Mouse (Mus musculus) CH12.LX (cell line): ENCODE data around the gene Dcst1. TPM values are rescaled to one million over a fixed set of nuclear protein-coding genes. Genes with fewer than 3 reads are reported as not detected.

ENCODE experiments used
- DNase-seq: peaks from one replicate; pipeline ENCODE4 v3.0.0-alpha.2; 2013; ENCODE audit errors: extremely low read depth
- H3K27ac ChIP-seq: 2 replicates; pipeline ENCODE4 v1.5.1; 2012; ENCODE audit warnings: low read depth, mild to moderate bottlenecking, control low read depth, moderate library complexity; ENCODE audit not compliant: insufficient read depth
- H3K27me3 ChIP-seq: replicated peaks from 2 replicates; pipeline ENCODE3; 2012; ENCODE audit warnings: inconsistent platforms
- H3K36me3 ChIP-seq, 2 experiments: replicated peaks in 1 of 2; 2 replicates each; pipeline versions ENCODE3 to v1.6.1; 2012; ENCODE audit warnings: inconsistent platforms in 1 of 2, low read length in 1 of 2, mild to moderate bottlenecking in 1 of 2, mixed read lengths in 1 of 2, moderate library complexity in 1 of 2; ENCODE audit not compliant: control insufficient read depth in 1 of 2, insufficient read depth in 1 of 2
- H3K4me1 ChIP-seq, 2 experiments: 2 replicates each; pipeline ENCODE4 v1.6.1; 2012; ENCODE audit warnings: inconsistent platforms in 1 of 2, moderate library complexity in 1 of 2; ENCODE audit not compliant: insufficient read depth in 2 of 2, control insufficient read depth in 1 of 2
- H3K4me2 ChIP-seq: 2 replicates; pipeline ENCODE4 v1.6.1; 2012; ENCODE audit warnings: low read depth, mild to moderate bottlenecking, control low read depth; ENCODE audit not compliant: poor library complexity, insufficient read depth, severe bottlenecking
- H3K4me3 ChIP-seq, 3 experiments: fragments of 150-350 bp in 1 of 3; sonication (generic) in 1 of 3; replicated peaks in 1 of 3; 2 replicates each; pipeline versions ENCODE3 to v1.5.1; 2011 to 2012; ENCODE audit warnings: low read depth in 2 of 3, low read length in 2 of 3, mild to moderate bottlenecking in 2 of 3, moderate library complexity in 2 of 3, control low read depth in 1 of 3, improper control_type of control experiment in 1 of 3, inconsistent platforms in 1 of 3, mixed read lengths in 1 of 3; ENCODE audit not compliant: poor library complexity in 1 of 3
- H3K79me2 ChIP-seq: replicated peaks from 2 replicates; pipeline ENCODE4 v1.6.1; 2012; ENCODE audit warnings: mild to moderate bottlenecking, moderate library complexity; ENCODE audit not compliant: control insufficient read depth, poor library complexity, insufficient read depth, severe bottlenecking; ENCODE audit errors: extremely low read depth
- H3K9ac ChIP-seq: 2 replicates; pipeline ENCODE4 v1.6.1; 2012; ENCODE audit warnings: low read depth, mild to moderate bottlenecking, control low read depth, moderate library complexity; ENCODE audit not compliant: insufficient read depth
- H3K9me3 ChIP-seq: replicated peaks from 2 replicates; pipeline ENCODE3; 2012; ENCODE audit warnings: low read length, inconsistent platforms, mixed read lengths
- BHLHE40 ChIP-seq: IDR thresholded peaks from 2 replicates; pipeline ENCODE4 v1.6.1; 2011; ENCODE audit warnings: mild to moderate bottlenecking, low read depth, low read length, improper control_type of control experiment
- CHD1 ChIP-seq: IDR thresholded peaks from 2 replicates; pipeline ENCODE4 v1.6.1; 2012; ENCODE audit warnings: low read depth, low read length, improper control_type of control experiment, inconsistent platforms
- CTCF ChIP-seq, 2 experiments: IDR thresholded peaks in 1 of 2; conservative IDR thresholded peaks in 1 of 2; 2 replicates each; pipeline ENCODE4 v1.5.1; 2011 to 2012; ENCODE audit warnings: low read depth in 2 of 2, low read length in 2 of 2, improper control_type of control experiment in 1 of 2, inconsistent platforms in 1 of 2, mild to moderate bottlenecking in 1 of 2, moderate library complexity in 1 of 2
- ELF1 ChIP-seq: IDR thresholded peaks from 2 replicates; pipeline ENCODE4 v1.6.1; 2014; ENCODE audit warnings: low read depth, mild to moderate bottlenecking, inconsistent platforms, low read length, improper control_type of control experiment
- EP300 ChIP-seq: IDR thresholded peaks from 2 replicates; pipeline ENCODE4 v1.6.1; 2011; ENCODE audit warnings: low read length, improper control_type of control experiment
- IRF4 ChIP-seq: IDR thresholded peaks from 2 replicates; pipeline ENCODE4 v1.6.1; 2014; ENCODE audit warnings: low read depth, mild to moderate bottlenecking, inconsistent platforms, low read length, improper control_type of control experiment
- MAFK ChIP-seq: IDR thresholded peaks from 2 replicates; pipeline ENCODE4 v1.6.1; 2011; ENCODE audit warnings: low read length, improper control_type of control experiment; ENCODE audit not compliant: insufficient replicate concordance
- MAX ChIP-seq: IDR thresholded peaks from 2 replicates; pipeline ENCODE4 v1.6.1; 2011; ENCODE audit warnings: low read length, improper control_type of control experiment
- POLR2A ChIP-seq: IDR thresholded peaks from 2 replicates; pipeline ENCODE4 v1.6.1; 2011; ENCODE audit warnings: low read depth, mild to moderate bottlenecking, improper control_type of control experiment, low read length
- POLR2AphosphoS2 ChIP-seq: IDR thresholded peaks from 2 replicates; pipeline ENCODE4 v1.6.1; 2011; ENCODE audit warnings: low read depth, low read length, improper control_type of control experiment
- RAD21 ChIP-seq: IDR thresholded peaks from 2 replicates; pipeline ENCODE4 v1.6.1; 2011; ENCODE audit warnings: low read depth, mild to moderate bottlenecking, low read length, improper control_type of control experiment, moderate library complexity
- RCOR1 ChIP-seq: conservative IDR thresholded peaks from 2 replicates; pipeline ENCODE4 v1.6.1; 2012; ENCODE audit warnings: low read depth, mild to moderate bottlenecking, inconsistent platforms, low read length, improper control_type of control experiment
- SIN3A ChIP-seq: IDR thresholded peaks from 2 replicates; pipeline ENCODE4 v1.6.1; 2012; ENCODE audit warnings: low read length, improper control_type of control experiment, inconsistent platforms
- SMC3 ChIP-seq: IDR thresholded peaks from 2 replicates; pipeline ENCODE4 v1.6.1; 2011; ENCODE audit warnings: low read depth, low read length, improper control_type of control experiment
- TCF12 ChIP-seq: IDR thresholded peaks from 2 replicates; pipeline ENCODE4 v1.6.1; 2014; ENCODE audit warnings: low read depth, mild to moderate bottlenecking, inconsistent platforms, low read length, improper control_type of control experiment
- ZC3H11A ChIP-seq: IDR thresholded peaks from 2 replicates; pipeline ENCODE4 v1.6.1; 2012; ENCODE audit warnings: low read depth, mild to moderate bottlenecking, inconsistent platforms, low read length, improper control_type of control experiment
- dilution Hi-C: fragments of 300-500 bp; cut with MboI; formaldehyde crosslinking; loops from 2 replicates; pipeline ENCODE4 v1.14.3; 2020; ENCODE audit warnings: low sequenced_read_pairs; ENCODE audit not compliant: extremely low pct_unique_long_range_greater_than_20kb, extremely low pct_ligation_motif_present
- in situ Hi-C: fragments of 300-500 bp; cut with MboI; formaldehyde crosslinking; loops from 3 replicates; pipeline ENCODE4 v1.14.3; 2019; ENCODE audit warnings: low sequenced_read_pairs, low pct_ligation_motif_present, low pct_unique_long_range_greater_than_20kb, mixed read lengths
- polyA plus RNA-seq: library from polyadenylated mRNA; unstranded; fragments of >175 nt; gene quantifications from 2 replicates; pipeline ENCODE4 v1.2.1, GENCODE M21; 2012; ENCODE audit warnings: low read depth; ENCODE audit not compliant: insufficient read length
- total RNA-seq, 2 experiments: library from RNA; depleted of rRNA; stranded (reverse); fragments of 300-350 nt in 1 of 2; fragments of >200 nt in 1 of 2; gene quantifications; 2 replicates each; pipeline ENCODE4 v1.2.3; 2012 to 2014

Dcst1 gene
- total and polyA plus RNA-seq, 3 experiments = 0.04 to 0.10 TPM; not detected in 1

DNA sequence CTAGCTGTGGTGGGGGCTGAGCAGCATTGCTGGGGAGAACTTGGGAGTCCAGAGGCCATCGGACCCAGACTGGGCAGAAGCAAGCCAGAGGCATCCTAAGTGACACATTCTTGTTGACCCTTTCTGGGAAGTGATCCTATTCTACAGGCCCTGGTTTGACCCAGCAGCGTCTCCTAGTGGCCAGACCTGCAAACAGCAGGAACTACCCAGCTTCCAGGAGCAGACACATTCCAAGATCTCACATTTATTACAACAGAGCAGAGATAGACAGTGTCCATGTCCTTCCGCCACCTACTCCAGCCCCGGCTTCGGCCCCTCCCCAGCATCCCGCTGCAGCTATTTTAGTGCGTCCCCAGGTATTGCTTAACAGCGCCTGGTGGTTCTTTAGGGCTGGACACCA is 25.6 kb downstream of the Dcst1 start:
- peaks cover 19% of the 10 kb centered on the region for H3K27me3 ChIP-seq
- dilution Hi-C loops = no loop called here
- H3K27ac ChIP-seq = no peak overlapping the region
- H3K36me3 ChIP-seq = peaks cover 5 to 52% of the 10 kb centered on the region in 2 experiments
- TF ChIP-seq MAFK (no peak), BHLHE40 (no peak), POLR2A (no peak), IRF4 (peak; percentile 55; the same call in 1 of the 2 replicates), ZC3H11A (peak; percentile 23; the same call in 1 of the 2 replicates), SIN3A (0 out of 2 replicates have a peak, but pooled peaks have one; percentile 33), RCOR1 (no peak), CTCF (conservative IDR thresholded peaks at IDR 0.05 in 1 of 2, IDR thresholded peaks at IDR 0.05 in 1 of 2; ENCODE audit: low read depth in 2 of 2, low read length in 2 of 2) (peak; percentile 91 to 100), RAD21 (peak; percentile 69), EP300 (no peak), TCF12 (no peak), SMC3 (peak; percentile 81), ELF1 (peak; percentile 46; the same call in 1 of the 2 replicates)
- peaks cover 9 to 20% of the 10 kb centered on the region in 2 experiments for H3K4me1 ChIP-seq
- H3K4me3 ChIP-seq = no peak overlapping the region
- peak; percentile 63 for DNase-seq
- H3K9me3 ChIP-seq = no peaks in the 10 kb centered on the region
- in situ Hi-C loops = loop anchor here (25.0 kb wide), 2 partner anchors 348 to 423 kb away; partner anchors contain the start of genes Chrnb2 and Ube2q1
- H3K4me2 ChIP-seq = no peak overlapping the region
- H3K9ac ChIP-seq = no peak overlapping the region
- no peaks in the 10 kb centered on the region for H3K79me2 ChIP-seq

- no peak for DNase-seq
- peak within 1 kb of the TSS; percentile 62 for H3K9ac ChIP-seq
- no peaks in the 10 kb centered on the region for H3K9me3 ChIP-seq
- peaks cover 0 to 37% of the 10 kb centered on the region in 2 experiments for H3K36me3 ChIP-seq
- peaks cover 9 to 20% of the 10 kb centered on the region in 2 experiments for H3K4me1 ChIP-seq
- peak within 1 kb of the TSS; percentile 74 for H3K4me2 ChIP-seq
- H3K27ac ChIP-seq = no peak within 1 kb of the TSS
- H3K27me3 ChIP-seq = peaks cover 29% of the 10 kb centered on the region
- H3K79me2 ChIP-seq = no peaks in the 10 kb centered on the region
- TF ChIP-seq POLR2AphosphoS2 = no peak
- TF ChIP-seq MAX = no peak
- no peak for TF ChIP-seq CHD1
- peak; percentile 39; the same call in 1 of the 2 replicates for TF ChIP-seq POLR2A
- in situ Hi-C loops (loop anchor here (25.0 kb wide), 2 partner anchors 349 to 424 kb away; partner anchors contain the start of genes Chrnb2 and Ube2q1), dilution Hi-C loops (no loop called here)
- peak within 1 kb of the TSS; percentile 38 to 81 (median 50) for H3K4me3 ChIP-seq
Observed at GRCm38 (mm10) chr3:89337721-89338578, 27.1 kb downstream of the Dcst1 start, which contains the start of gene Efna4. TSS of gene Efna4 (minus strand) at chr3:89338028.
